Mouse (Mus musculus): ENCODE measurements at regions not wholly inside any gene's neighbourhood (a gene's known extent, or its start where the extent isn't known, plus 50 kb on each side); places are given as distances from the start of the nearest gene placed in this dataset.

DNA sequence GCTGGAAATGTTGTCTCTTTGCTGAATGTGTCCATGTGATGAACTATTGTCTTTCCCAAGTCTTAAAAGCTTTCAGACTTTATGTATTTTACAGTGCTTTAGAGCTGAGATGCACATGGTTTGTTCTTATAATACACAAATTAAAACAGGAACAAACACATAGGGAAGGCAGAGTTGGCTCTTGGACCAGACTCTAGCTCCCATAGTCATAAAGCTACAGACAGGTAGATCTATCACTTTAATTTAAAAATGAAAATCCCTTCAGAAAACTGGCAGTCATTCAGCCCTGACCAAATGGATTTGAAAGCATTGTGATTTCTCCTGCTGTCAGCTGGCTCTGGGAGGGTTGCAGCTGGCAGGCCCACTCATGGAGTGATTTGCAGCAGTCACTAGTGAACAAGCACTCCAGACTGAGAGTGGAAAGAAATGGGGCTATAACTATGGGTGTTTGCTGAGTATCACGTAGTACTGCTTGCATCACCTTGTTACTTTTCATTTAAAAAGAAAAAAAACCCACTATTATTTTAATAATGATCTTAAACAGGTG, 161.8 kb downstream of the Pik3r1 start:
- no peak for TF ChIP-seq POLR2A (IDR thresholded peaks at IDR 0.05; ENCODE audit: borderline replicate concordance, control insufficient read depth, low read depth, low read length)
- TF ChIP-seq CTCF (IDR thresholded peaks at IDR 0.05; ENCODE audit: control insufficient read depth, insufficient read depth, low read length): no peak
